Mouse (Mus musculus) adrenal gland, adult 2 months (tissue): ENCODE measurements around the gene Ttc30a2. TPM values are rescaled to one million over a fixed set of nuclear protein-coding genes. Genes with fewer than 3 reads are reported as not detected.

Source experiments
- DNase-seq: peaks from one replicate; pipeline ENCODE4 v3.0.0; 2021
- polyA plus RNA-seq: library from polyadenylated mRNA; depleted of rRNA; stranded (reverse); fragments of >200 nt; gene quantifications from 2 replicates; pipeline ENCODE4 v1.2.3, GENCODE M21; 2012; rRNA removed
- total RNA-seq, 2 experiments: library from RNA; stranded (reverse); gene quantifications; 2 replicates each; pipeline ENCODE4 v1.2.3; 2021

The Ttc30a2 gene
- total and polyA plus RNA-seq, 3 experiments: 0.23 to 0.62 (median 0.38) TPM

- no peak for DNase-seq
Measured at GRCm38 (mm10) chr2:75929786-75930444, 48.1 kb downstream of the Ttc30a2 start.

- no peak for DNase-seq
Measured at GRCm38 (mm10) chr2:75929141-75929540, 48.8 kb downstream of the Ttc30a2 start.

- no peak for DNase-seq
Measured at GRCm38 (mm10) chr2:75928011-75928410, 50.0 kb downstream of the Ttc30a2 start.

GRCm38 (mm10) chr2:75926061-75926460, 51.9 kb downstream of the Ttc30a2 start:
- DNase-seq: no peak

Other genes with a start within 250 kb of the Ttc30a2 start
- gene Agps, start 146.0 kb downstream of the Ttc30a2 start, total RNA-seq: 10 to 100 TPM; 28.7 to 36.9 TPM
- 1.7 and 1.9 TPM in 2 replicates for gene Agps, start 146.0 kb downstream of the Ttc30a2 start, polyA plus RNA-seq
- 10 to 100 TPM; 12.5 to 25.3 TPM for gene Ttc30b, start 39.6 kb downstream of the Ttc30a2 start, total RNA-seq
- gene Ttc30b, start 39.6 kb downstream of the Ttc30a2 start, polyA plus RNA-seq: 27.4 and 28.6 TPM in 2 replicates
- gene Ttc30a1, start 3.8 kb upstream of the Ttc30a2 start, total RNA-seq: 1 to 10 TPM; 1.8 to 4.1 TPM
- gene Ttc30a1, start 3.8 kb upstream of the Ttc30a2 start, polyA plus RNA-seq: 3.1 and 3.4 TPM in 2 replicates